Mouse (Mus musculus) macrophage (primary cell): ENCODE results near the gene Fam186a. TPM values are rescaled to one million over a fixed set of nuclear protein-coding genes. Genes with fewer than 3 reads are reported as not detected.
"Not testable (repeated sequence)": the region's sequence is repeated elsewhere in the genome, so short reads cannot be mapped to it uniquely, and the experiment has no call there.

Source experiments
- H3K27ac ChIP-seq: fragments of 350-480 bp; formaldehyde crosslinking; 2 replicates; pipeline ENCODE4 v1.9.0; 2021
- H3K36me3 ChIP-seq: fragments of 350-480 bp; formaldehyde crosslinking; 2 replicates; pipeline ENCODE4 v1.9.0; 2021; ENCODE audit errors: inconsistent target
- H3K4me3 ChIP-seq: fragments of 350-480 bp; formaldehyde crosslinking; 2 replicates; pipeline ENCODE4 v1.9.0; 2021; ENCODE audit errors: inconsistent target
- H3K79me2 ChIP-seq: fragments of 350-480 bp; formaldehyde crosslinking; 2 replicates; pipeline ENCODE4 v1.9.0; 2021; ENCODE audit errors: inconsistent target
- WGBS: methylation state at CpG from one replicate; pipeline ENCODE4 v1.1.7; 2026; ENCODE audit warnings: inconsistent platforms; ENCODE audit not compliant: missing documents; 5-methylcytosine and 5-hydroxymethylcytosine counted together
- polyA plus RNA-seq: library from polyadenylated mRNA; stranded (reverse); fragments of 250-400 nt; gene quantifications from 3 replicates; pipeline ENCODE4 v1.2.4, GENCODE M21; 2018; ENCODE audit warnings: inconsistent platforms

The Fam186a gene
- polyA plus RNA-seq, 1 experiment from 2014 or later: not detected

DNA sequence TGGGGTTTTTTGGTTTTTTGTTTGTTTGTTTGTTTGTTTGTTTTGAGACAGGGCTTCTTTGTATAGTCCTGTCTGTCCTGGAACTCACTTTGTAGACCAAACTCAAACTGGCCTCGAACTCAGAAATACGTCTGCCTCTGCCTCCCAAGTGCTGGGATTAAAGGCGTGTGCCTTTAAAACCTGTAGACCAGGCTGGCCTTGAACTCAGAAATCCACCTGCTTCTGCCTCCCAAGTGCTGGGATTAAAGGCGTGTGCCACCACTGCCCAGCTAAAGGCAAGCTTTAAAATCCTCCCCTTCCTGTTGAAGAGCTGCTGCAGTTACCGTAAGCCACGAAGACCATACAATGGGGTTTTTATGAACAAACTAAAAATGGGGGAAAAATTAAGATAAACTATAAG, 2.9 kb upstream of the Fam186a start, which contains the start of gene Larp4:
Gene Larp4, plus strand, starts transcription at position 301 of the 400 bp plus-strand sequence.
- not testable (repeated sequence) for H3K36me3 ChIP-seq, H3K4me3 ChIP-seq
- 92% methylated on average over 6 of the region's 6 CpGs for WGBS
- H3K27ac ChIP-seq: peak within 1 kb of the TSS; percentile 68
- H3K79me2 ChIP-seq: peaks cover 16% of the 10 kb centered on the region

DNA sequence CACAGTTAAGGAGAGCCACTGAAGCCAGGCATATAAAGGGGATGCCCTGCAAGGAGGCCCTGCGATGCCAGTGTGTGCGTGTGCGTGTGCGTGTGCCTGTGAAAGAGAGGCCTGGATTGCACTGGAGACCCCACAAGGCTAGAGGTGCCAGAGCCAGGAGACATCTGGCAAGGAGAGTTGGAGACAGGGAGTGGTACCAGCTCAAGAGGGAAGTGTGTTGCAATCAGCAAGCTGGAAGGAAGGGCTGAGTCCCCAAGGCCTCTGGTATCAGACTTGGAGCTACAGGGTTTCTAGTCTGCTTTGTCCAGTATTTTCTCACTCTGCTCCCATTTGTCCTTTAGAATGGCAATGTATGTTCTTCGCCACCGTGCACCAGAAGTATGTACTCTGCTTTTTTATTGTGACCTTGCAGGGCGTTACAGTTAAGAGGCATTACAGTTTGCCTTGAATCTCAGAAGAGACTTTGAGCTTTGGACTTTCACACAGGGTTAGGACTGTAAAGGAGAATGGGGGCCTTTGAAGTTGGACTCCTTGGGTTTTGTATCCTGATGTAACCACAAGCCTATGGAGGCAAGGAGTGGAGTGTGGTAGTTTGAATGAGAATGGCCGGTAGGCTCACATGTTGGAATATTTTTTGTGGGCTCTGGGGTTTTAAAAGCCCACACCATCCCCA, 1.6 kb downstream of the Fam186a start:
- Histone ChIP-seq H3K36me3 (no peaks in the 10 kb centered on the region), H3K79me2 (no peaks in the 10 kb centered on the region), H3K4me3 (no peak overlapping the region), H3K27ac (no peak overlapping the region)
- 94% methylated on average over 8 of the region's 8 CpGs for WGBS

DNA sequence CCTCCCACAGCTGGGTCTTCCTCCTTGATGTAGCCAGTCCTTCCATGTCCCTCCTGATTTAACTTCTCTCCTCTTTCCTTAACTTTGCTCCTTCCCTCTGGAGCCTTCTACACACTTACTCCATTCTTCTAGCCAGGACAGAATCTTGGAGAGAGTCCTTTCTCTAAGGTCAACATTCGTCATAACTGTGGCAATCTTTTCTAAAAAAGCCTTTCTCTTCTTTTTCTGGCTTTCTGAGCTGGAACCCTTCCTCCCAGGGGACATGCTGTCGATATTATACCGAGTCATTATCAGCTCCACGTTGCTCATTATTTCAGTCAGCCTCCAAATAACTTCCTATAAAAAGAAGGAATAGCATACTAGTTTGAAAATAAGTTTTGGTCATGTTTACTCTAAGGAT, 11.5 kb downstream of the Fam186a start:
- no peak overlapping the region for H3K4me3 ChIP-seq
- 49% methylated on average over 4 of the region's 4 CpGs for WGBS

DNA sequence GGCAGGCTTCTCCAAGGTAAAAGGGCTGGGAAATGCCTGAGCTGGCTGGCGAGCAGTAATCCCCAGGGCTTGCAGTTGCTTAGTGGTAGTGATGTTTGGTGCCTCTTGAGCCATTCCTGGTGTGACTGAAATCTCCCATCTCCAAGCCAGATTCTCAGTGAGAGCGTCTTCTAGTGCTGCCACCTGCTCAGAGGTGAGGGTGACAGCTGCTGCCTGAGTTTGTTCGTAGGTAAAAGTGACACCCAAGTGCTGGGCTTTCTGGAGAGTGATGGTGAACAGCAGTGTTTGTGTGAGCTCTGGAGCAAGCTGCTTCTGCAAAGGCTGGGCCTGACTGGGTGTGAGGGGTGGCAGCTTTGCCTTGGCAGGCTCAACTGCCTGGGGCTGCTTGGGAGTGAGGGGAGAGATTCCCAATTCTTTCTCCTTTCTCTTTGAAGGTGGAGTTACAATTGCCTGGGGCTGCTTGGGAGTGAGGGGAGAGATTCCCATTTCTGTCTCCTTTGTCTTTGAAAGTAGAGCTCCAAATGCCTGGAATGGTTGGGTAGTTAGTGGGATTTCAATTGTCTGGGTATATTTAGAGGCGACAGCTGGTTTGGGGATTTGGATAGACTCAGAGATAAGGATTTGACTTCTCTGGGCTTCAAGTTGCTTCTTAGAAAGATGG, 25.8 kb downstream of the Fam186a start:
- Histone ChIP-seq H3K79me2 (no peaks in the 10 kb centered on the region), H3K27ac (no peak overlapping the region), H3K4me3 (no peak overlapping the region), H3K36me3 (no peaks in the 10 kb centered on the region)
- WGBS: 87% methylated on average over 4 of the region's 4 CpGs

More for the DNA sequence above, 11.5 kb downstream of the Fam186a start:
- Histone ChIP-seq H3K36me3 (no peaks in the 10 kb centered on the region), H3K79me2 (no peaks in the 10 kb centered on the region), H3K27ac (no peak overlapping the region)

DNA sequence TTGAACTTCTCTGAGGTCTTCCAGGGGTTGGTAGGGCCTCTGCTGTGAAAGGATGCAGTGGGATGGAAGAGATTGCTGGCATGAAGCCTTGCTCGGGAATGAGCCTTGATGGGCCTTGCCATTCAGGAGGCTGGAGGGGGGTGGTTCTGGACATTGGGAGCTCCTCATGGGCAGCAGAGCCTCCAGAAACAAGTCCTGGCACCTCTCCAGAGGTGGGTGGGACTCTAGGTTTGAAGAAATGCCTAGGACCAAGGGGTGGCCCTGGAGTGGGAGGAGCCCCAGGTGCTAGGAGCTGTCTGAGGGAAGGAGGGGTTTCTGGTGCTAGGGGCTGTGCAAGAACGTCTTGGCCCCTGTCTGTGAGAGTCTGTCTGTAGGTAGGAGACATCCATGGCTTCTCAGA, 26.4 kb downstream of the Fam186a start:
- WGBS: 64% methylated on average over 2 of the region's 2 CpGs
- no peak overlapping the region for H3K4me3 ChIP-seq
- no peak overlapping the region for H3K27ac ChIP-seq
- H3K36me3 ChIP-seq: no peaks in the 10 kb centered on the region
- no peaks in the 10 kb centered on the region for H3K79me2 ChIP-seq

DNA sequence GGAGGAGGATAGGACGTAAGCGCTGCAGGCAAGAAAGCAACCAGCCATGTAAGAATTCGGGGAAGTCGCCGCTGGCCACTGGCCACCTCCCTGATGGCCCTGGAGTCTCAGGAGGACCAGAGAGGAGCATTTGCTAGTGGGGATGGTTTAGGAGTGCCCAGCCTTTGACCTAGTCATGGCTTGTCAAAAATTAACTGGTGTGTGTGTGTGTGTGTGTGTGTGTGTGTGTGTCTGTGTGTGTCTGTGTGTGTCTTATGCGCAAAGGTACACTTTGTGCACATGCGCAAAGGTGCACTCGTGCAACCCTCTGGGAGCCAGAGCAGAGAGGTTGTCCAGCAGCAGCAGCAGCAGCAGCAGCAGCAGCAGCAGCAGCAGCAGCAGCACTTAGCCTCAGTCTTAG, 29.0 kb downstream of the Fam186a start:
- no peak overlapping the region for H3K27ac ChIP-seq
- WGBS: 85% methylated on average over 8 of the region's 8 CpGs
- H3K36me3 ChIP-seq: no peaks in the 10 kb centered on the region
- no peaks in the 10 kb centered on the region for H3K79me2 ChIP-seq
- H3K4me3 ChIP-seq: no peak overlapping the region

DNA sequence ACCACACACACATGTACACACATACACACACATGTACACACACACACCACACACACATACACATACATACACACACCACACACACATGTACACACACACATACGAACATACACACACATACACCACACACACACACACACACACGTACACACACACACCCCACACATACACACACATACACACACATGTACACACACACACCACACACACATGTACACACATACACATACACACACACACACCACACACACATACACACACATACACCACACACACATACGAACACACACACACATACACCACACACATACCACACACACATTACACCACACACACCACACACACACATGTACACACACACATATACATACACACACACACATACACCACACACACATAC, 30.2 kb downstream of the Fam186a start:
- 100% methylated on average over 3 of the region's 3 CpGs for WGBS
- H3K4me3 ChIP-seq: no peak overlapping the region
- no peaks in the 10 kb centered on the region for H3K79me2 ChIP-seq
- no peaks in the 10 kb centered on the region for H3K36me3 ChIP-seq
- H3K27ac ChIP-seq: no peak overlapping the region

DNA sequence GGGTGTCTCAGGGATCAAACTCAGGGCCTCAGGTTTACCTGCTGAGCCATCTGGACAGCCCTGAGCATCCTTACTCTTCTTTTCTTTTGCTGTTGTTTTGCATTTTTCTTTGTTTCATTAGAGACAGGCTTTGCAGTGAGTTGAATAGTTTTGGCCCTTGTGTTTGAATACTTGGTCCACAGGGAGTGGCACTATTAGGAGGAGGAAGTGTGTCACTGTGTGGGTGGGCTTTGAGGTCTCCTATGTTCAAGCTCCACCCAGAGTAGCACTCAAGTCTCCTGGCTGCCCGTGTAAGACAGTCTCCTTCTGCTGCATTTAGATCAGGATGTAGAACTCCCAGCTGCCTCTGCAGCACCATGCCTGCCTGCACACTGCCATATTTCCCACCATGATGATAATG, 32.4 kb downstream of the Fam186a start:
- no peak overlapping the region for H3K4me3 ChIP-seq
- H3K36me3 ChIP-seq: no peaks in the 10 kb centered on the region
- 33% methylated on average over 1 of the region's 1 CpGs for WGBS
- H3K27ac ChIP-seq: no peak overlapping the region
- H3K79me2 ChIP-seq: no peaks in the 10 kb centered on the region

DNA sequence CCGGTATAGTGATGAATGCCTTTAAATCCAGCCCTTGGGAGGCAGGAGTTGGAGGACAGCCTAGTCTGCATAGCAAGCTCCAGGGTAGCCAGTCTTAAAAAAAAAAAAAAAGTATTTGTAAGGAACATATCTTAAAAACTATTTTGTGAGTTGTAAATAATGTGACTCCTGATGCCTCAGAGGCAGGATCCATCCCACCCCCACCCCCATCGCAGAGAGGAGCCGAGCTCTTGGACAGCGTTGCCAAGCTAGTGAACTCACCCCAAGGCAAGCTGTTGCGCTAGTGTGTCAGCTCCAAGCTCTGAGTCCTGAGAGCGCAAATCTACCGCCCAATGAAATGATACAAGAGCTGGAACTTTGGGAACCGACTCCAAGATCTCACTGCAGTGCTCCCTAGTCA, 35.6 kb downstream of the Fam186a start:
- no peaks in the 10 kb centered on the region for H3K79me2 ChIP-seq
- H3K36me3 ChIP-seq: no peaks in the 10 kb centered on the region
- no peak overlapping the region for H3K27ac ChIP-seq
- H3K4me3 ChIP-seq: no peak overlapping the region
- WGBS: 94% methylated on average over 8 of the region's 8 CpGs

DNA sequence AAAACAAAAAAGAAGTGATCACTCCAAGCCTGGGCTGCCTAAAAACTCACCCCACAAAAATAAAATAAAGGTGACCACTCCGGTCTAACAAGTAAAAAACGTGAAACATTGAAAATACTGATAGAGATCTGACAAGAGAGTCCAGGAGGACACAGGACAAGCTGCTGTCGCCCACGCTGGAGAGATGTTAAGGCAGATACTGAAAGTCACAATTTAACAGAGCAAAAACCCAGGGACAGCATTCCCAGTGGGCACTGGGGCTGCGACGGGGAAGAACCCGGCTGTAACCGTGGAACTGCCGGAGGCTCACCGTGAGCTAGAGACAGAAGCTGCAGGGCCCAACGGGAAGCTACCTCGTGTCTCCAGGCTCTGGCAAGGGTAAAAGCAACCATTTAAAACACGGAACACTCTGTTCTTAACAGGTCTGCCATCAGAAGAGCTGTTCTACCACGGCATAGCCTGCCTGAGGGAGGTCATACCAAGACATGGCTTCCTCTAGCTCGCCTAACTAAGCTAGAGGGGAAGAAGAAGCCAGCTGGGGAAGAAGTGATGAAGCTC, 47.2 kb downstream of the Fam186a start:
- no peaks in the 10 kb centered on the region for H3K36me3 ChIP-seq
- no peak overlapping the region for H3K27ac ChIP-seq
- no peak overlapping the region for H3K4me3 ChIP-seq
- WGBS: 94% methylated on average over 15 of the region's 15 CpGs
- H3K79me2 ChIP-seq: no peaks in the 10 kb centered on the region

GRCm38 (mm10) chr15:99917264-99917663, 49.6 kb downstream of the Fam186a start:
- Histone ChIP-seq H3K27ac (no peak overlapping the region), H3K36me3 (no peaks in the 10 kb centered on the region), H3K79me2 (no peaks in the 10 kb centered on the region), H3K4me3 (no peak overlapping the region)
- 83% methylated on average over 3 of the region's 3 CpGs for WGBS

GRCm38 (mm10) chr15:99914613-99915012, 52.2 kb downstream of the Fam186a start:
- Histone ChIP-seq H3K79me2 (no peaks in the 10 kb centered on the region), H3K27ac (no peak overlapping the region), H3K36me3 (no peaks in the 10 kb centered on the region), H3K4me3 (no peak overlapping the region)
- WGBS: 73% methylated on average over 5 of the region's 5 CpGs

GRCm38 (mm10) chr15:99911785-99912184, 55.1 kb downstream of the Fam186a start:
- H3K4me3 ChIP-seq: no peak overlapping the region
- no peak overlapping the region for H3K27ac ChIP-seq
- WGBS: 96% methylated on average over 4 of the region's 4 CpGs
- H3K79me2 ChIP-seq: no peaks in the 10 kb centered on the region
- no peaks in the 10 kb centered on the region for H3K36me3 ChIP-seq

DNA sequence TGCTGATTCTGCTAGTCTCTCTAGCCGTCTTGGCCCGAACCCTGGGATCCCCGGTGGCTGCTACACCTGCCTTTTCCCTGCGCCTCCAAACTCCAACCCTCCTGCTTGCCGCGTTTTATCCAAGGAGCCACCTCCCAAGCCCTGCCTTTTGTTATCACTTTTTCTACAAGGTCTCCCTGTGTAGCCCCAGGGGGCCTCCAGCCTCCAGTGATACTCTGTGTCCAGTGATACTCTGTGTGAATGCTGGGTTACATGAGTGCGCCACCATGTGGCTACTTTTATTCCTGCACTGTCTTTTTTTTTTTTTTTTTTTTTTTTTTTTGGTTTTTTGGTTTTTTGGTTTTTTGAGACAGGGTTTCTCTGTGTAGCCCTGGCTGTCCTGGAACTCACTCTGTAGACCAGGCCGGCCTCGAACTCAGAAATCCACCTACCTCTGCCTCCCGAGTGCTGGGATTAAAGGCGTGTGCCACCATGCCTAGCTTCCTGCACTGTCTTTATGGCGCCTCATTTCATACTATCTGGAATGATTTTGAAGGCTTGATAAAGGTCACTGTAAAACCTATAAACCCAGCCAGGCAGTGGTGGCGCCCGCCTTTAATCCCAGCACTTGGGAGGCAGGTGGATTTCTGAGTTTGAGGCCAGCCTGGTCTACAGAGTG, 57.4 kb downstream of the Fam186a start:
- H3K79me2 ChIP-seq: not testable (repeated sequence)

GRCm38 (mm10) chr15:99907514-99907913, 59.3 kb downstream of the Fam186a start:
- H3K79me2 ChIP-seq: no peaks in the 10 kb centered on the region
- no peak overlapping the region for H3K4me3 ChIP-seq
- H3K36me3 ChIP-seq: no peaks in the 10 kb centered on the region
- WGBS: 13% methylated on average over 1 of the region's 1 CpGs
- H3K27ac ChIP-seq: peak overlapping the region; percentile 31

More for the DNA sequence above, 57.4 kb downstream of the Fam186a start:
- H3K27ac ChIP-seq, H3K36me3 ChIP-seq, H3K4me3 ChIP-seq: not testable (repeated sequence)
- 58% methylated on average over 11 of the region's 14 CpGs for WGBS
